Mouse (Mus musculus): ENCODE measurements around the gene Rrp15. TPM values are rescaled to one million over a fixed set of nuclear protein-coding genes. Genes with fewer than 3 reads are reported as not detected.
"Not testable (repeated sequence)": the region's sequence is repeated elsewhere in the genome, so short reads cannot be mapped to it uniquely, and the experiment has no call there.

Rrp15 gene
- polyA plus RNA-seq, 1 experiment from 2014 or later: 26.9 TPM

GRCm38 (mm10) chr1:186763451-186763850, 14.3 kb upstream of the Rrp15 start:
- WGBS: 70% methylated on average over 6 of the region's 6 CpGs
- H3K27me3 ChIP-seq (replicated peaks; ENCODE audit: control insufficient read depth, insufficient read depth, low read length); H3K4me3 ChIP-seq (ENCODE audit: low read length); H3K9me3 ChIP-seq (ENCODE audit: control insufficient read depth, low read length); H3K27ac ChIP-seq (ENCODE audit: low read depth, low read length); ATAC-seq; H3K4me1 ChIP-seq (ENCODE audit: control insufficient read depth, insufficient read depth, low read depth, low read length); H3K4me2 ChIP-seq (ENCODE audit: low read length); H3K9ac ChIP-seq (ENCODE audit: low read depth, low read length); H3K36me3 ChIP-seq (ENCODE audit: control insufficient read depth, insufficient read depth, low read length): not testable (repeated sequence)

GRCm38 (mm10) chr1:186749675-186750283, 621 bp upstream of the Rrp15 start:
- peak overlapping the region; percentile 89 for H3K27ac ChIP-seq (ENCODE audit: low read depth, low read length)

GRCm38 (mm10) chr1:186739828-186740227, 9.3 kb downstream of the Rrp15 start:
- no peak overlapping the region for H3K27ac ChIP-seq (ENCODE audit: low read depth, low read length)
- no peak overlapping the region for H3K4me2 ChIP-seq (ENCODE audit: low read length)
- no peak for ATAC-seq
- no peak overlapping the region for H3K9ac ChIP-seq (ENCODE audit: low read depth, low read length)
- peaks cover 9% of the 10 kb centered on the region; the same call in 1 of the 2 replicates for H3K36me3 ChIP-seq (ENCODE audit: control insufficient read depth, insufficient read depth, low read length)
- H3K4me3 ChIP-seq (ENCODE audit: low read length): no peak overlapping the region
- 87% methylated on average over 7 of the region's 7 CpGs for WGBS
- no peaks in the 10 kb centered on the region for H3K4me1 ChIP-seq (ENCODE audit: control insufficient read depth, insufficient read depth, low read depth, low read length)
- no peaks in the 10 kb centered on the region for H3K9me3 ChIP-seq (ENCODE audit: control insufficient read depth, low read length)
- no peaks in the 10 kb centered on the region for H3K27me3 ChIP-seq (replicated peaks; ENCODE audit: control insufficient read depth, insufficient read depth, low read length)

More at GRCm38 (mm10) chr1:186749675-186750283, 621 bp upstream of the Rrp15 start:
- 33% methylated on average over 10 of the region's 10 CpGs for WGBS
- ATAC-seq: peak; percentile 44
- Histone ChIP-seq H3K27me3 (replicated peaks; ENCODE audit: control insufficient read depth, insufficient read depth, low read length) (no peaks in the 10 kb centered on the region), H3K4me2 (ENCODE audit: low read length) (peak overlapping the region; percentile 82), H3K9me3 (ENCODE audit: control insufficient read depth, low read length) (no peaks in the 10 kb centered on the region), H3K36me3 (ENCODE audit: control insufficient read depth, insufficient read depth, low read length) (no peaks in the 10 kb centered on the region), H3K4me1 (ENCODE audit: control insufficient read depth, insufficient read depth, low read depth, low read length) (peaks cover 19% of the 10 kb centered on the region), H3K4me3 (ENCODE audit: low read length) (peak overlapping the region; percentile 85), H3K9ac (ENCODE audit: low read depth, low read length) (peak overlapping the region; percentile 88)

- ATAC-seq: no peak
- no peaks in the 10 kb centered on the region for H3K9me3 ChIP-seq (ENCODE audit: control insufficient read depth, low read length)
- H3K27ac ChIP-seq (ENCODE audit: low read depth, low read length): no peak overlapping the region
- H3K4me1 ChIP-seq (ENCODE audit: control insufficient read depth, insufficient read depth, low read depth, low read length): no peaks in the 10 kb centered on the region
- 95% methylated on average over 5 of the region's 5 CpGs for WGBS
- no peak overlapping the region for H3K4me2 ChIP-seq (ENCODE audit: low read length)
- H3K9ac ChIP-seq (ENCODE audit: low read depth, low read length): no peak overlapping the region
- peaks cover 9% of the 10 kb centered on the region; the same call in 1 of the 2 replicates for H3K36me3 ChIP-seq (ENCODE audit: control insufficient read depth, insufficient read depth, low read length)
- H3K27me3 ChIP-seq (replicated peaks; ENCODE audit: control insufficient read depth, insufficient read depth, low read length): no peaks in the 10 kb centered on the region
- no peak overlapping the region for H3K4me3 ChIP-seq (ENCODE audit: low read length)
Measured at GRCm38 (mm10) chr1:186735537-186735936, 13.6 kb downstream of the Rrp15 start.

GRCm38 (mm10) chr1:186733052-186733451, 16.1 kb downstream of the Rrp15 start:
- no peak overlapping the region for H3K9ac ChIP-seq (ENCODE audit: low read depth, low read length)
- WGBS: 95% methylated on average over 8 of the region's 8 CpGs

GRCm38 (mm10) chr1:186728778-186729177, 20.4 kb downstream of the Rrp15 start:
- ATAC-seq: no peak
- Histone ChIP-seq H3K4me3 (ENCODE audit: low read length) (no peak overlapping the region), H3K27me3 (replicated peaks; ENCODE audit: control insufficient read depth, insufficient read depth, low read length) (no peaks in the 10 kb centered on the region), H3K9ac (ENCODE audit: low read depth, low read length) (no peak overlapping the region), H3K27ac (ENCODE audit: low read depth, low read length) (no peak overlapping the region), H3K36me3 (ENCODE audit: control insufficient read depth, insufficient read depth, low read length) (no peaks in the 10 kb centered on the region), H3K4me1 (ENCODE audit: control insufficient read depth, insufficient read depth, low read depth, low read length) (no peaks in the 10 kb centered on the region), H3K4me2 (ENCODE audit: low read length) (no peak overlapping the region), H3K9me3 (ENCODE audit: control insufficient read depth, low read length) (no peaks in the 10 kb centered on the region)
- 77% methylated on average over 4 of the region's 4 CpGs for WGBS

More at GRCm38 (mm10) chr1:186733052-186733451, 16.1 kb downstream of the Rrp15 start:
- no peak overlapping the region for H3K27ac ChIP-seq (ENCODE audit: low read depth, low read length)
- H3K27me3 ChIP-seq (replicated peaks; ENCODE audit: control insufficient read depth, insufficient read depth, low read length): no peaks in the 10 kb centered on the region
- no peak overlapping the region for H3K4me3 ChIP-seq (ENCODE audit: low read length)
- H3K36me3 ChIP-seq (ENCODE audit: control insufficient read depth, insufficient read depth, low read length): 0 out of 2 replicates have a peak, but pooled peaks cover 3% of the 10 kb centered on the region
- H3K4me1 ChIP-seq (ENCODE audit: control insufficient read depth, insufficient read depth, low read depth, low read length): no peaks in the 10 kb centered on the region
- no peak for ATAC-seq
- H3K9me3 ChIP-seq (ENCODE audit: control insufficient read depth, low read length): no peaks in the 10 kb centered on the region
- H3K4me2 ChIP-seq (ENCODE audit: low read length): no peak overlapping the region

GRCm38 (mm10) chr1:186726117-186726516, 23.0 kb downstream of the Rrp15 start:
- Histone ChIP-seq H3K4me3 (ENCODE audit: low read length) (no peak overlapping the region), H3K4me1 (ENCODE audit: control insufficient read depth, insufficient read depth, low read depth, low read length) (peaks cover 3% of the 10 kb centered on the region), H3K9ac (ENCODE audit: low read depth, low read length) (no peak overlapping the region), H3K9me3 (ENCODE audit: control insufficient read depth, low read length) (no peaks in the 10 kb centered on the region), H3K4me2 (ENCODE audit: low read length) (no peak overlapping the region), H3K27ac (ENCODE audit: low read depth, low read length) (no peak overlapping the region), H3K36me3 (ENCODE audit: control insufficient read depth, insufficient read depth, low read length) (no peaks in the 10 kb centered on the region), H3K27me3 (replicated peaks; ENCODE audit: control insufficient read depth, insufficient read depth, low read length) (no peaks in the 10 kb centered on the region)
- no peak for ATAC-seq
- WGBS: 81% methylated on average over 7 of the region's 7 CpGs

- WGBS: 80% methylated on average over 9 of the region's 9 CpGs
- no peak overlapping the region for H3K9ac ChIP-seq (ENCODE audit: low read depth, low read length)
- 0 out of 2 replicates have a peak, but pooled peaks cover 2% of the 10 kb centered on the region for H3K36me3 ChIP-seq (ENCODE audit: control insufficient read depth, insufficient read depth, low read length)
- H3K4me3 ChIP-seq (ENCODE audit: low read length): no peak overlapping the region
- no peaks in the 10 kb centered on the region for H3K27me3 ChIP-seq (replicated peaks; ENCODE audit: control insufficient read depth, insufficient read depth, low read length)
- no peaks in the 10 kb centered on the region for H3K9me3 ChIP-seq (ENCODE audit: control insufficient read depth, low read length)
- no peak overlapping the region for H3K27ac ChIP-seq (ENCODE audit: low read depth, low read length)
- no peak overlapping the region for H3K4me2 ChIP-seq (ENCODE audit: low read length)
- H3K4me1 ChIP-seq (ENCODE audit: control insufficient read depth, insufficient read depth, low read depth, low read length): peaks cover 3% of the 10 kb centered on the region
- no peak for ATAC-seq
Measured at GRCm38 (mm10) chr1:186722299-186722698, 26.9 kb downstream of the Rrp15 start.

GRCm38 (mm10) chr1:186721846-186722245, 27.3 kb downstream of the Rrp15 start:
- H3K36me3 ChIP-seq (ENCODE audit: control insufficient read depth, insufficient read depth, low read length): 0 out of 2 replicates have a peak, but pooled peaks cover 4% of the 10 kb centered on the region
- 34% methylated on average over 12 of the region's 12 CpGs for WGBS
- H3K27me3 ChIP-seq (replicated peaks; ENCODE audit: control insufficient read depth, insufficient read depth, low read length): no peaks in the 10 kb centered on the region
- no peak overlapping the region for H3K27ac ChIP-seq (ENCODE audit: low read depth, low read length)
- no peak overlapping the region for H3K9ac ChIP-seq (ENCODE audit: low read depth, low read length)
- no peak overlapping the region for H3K4me2 ChIP-seq (ENCODE audit: low read length)
- H3K9me3 ChIP-seq (ENCODE audit: control insufficient read depth, low read length): no peaks in the 10 kb centered on the region
- ATAC-seq: peak; percentile 76
- peaks cover 3% of the 10 kb centered on the region for H3K4me1 ChIP-seq (ENCODE audit: control insufficient read depth, insufficient read depth, low read depth, low read length)
- no peak overlapping the region for H3K4me3 ChIP-seq (ENCODE audit: low read length)

All from hindbrain, embryonic 16.5 days (tissue).